Mouse (Mus musculus) layer of hippocampus, postnatal 36 days (tissue): Measurements from ENCODE around the gene Gm5916. TPM values are rescaled to one million over a fixed set of nuclear protein-coding genes. Genes with fewer than 3 reads are reported as not detected.

Experiments
- DNase-seq, 2 experiments: peaks; one replicate each; pipeline ENCODE4 v3.0.0; 2022
- total RNA-seq, 2 experiments: library from RNA; stranded (reverse); gene quantifications; 2 replicates each; pipeline ENCODE4 v1.2.3; 2021

The Gm5916 gene
- not detected for total RNA-seq

- no peak for DNase-seq
Measured at GRCm38 (mm10) chr9:36128679-36129078, at the start of gene Gm5916. TSS of gene Gm5916 (minus strand) at chr9:36128779.

Other genes with a start within 250 kb of the Gm5916 start
- gene 9230113P08Rik, start 220.4 kb downstream of the Gm5916 start, total RNA-seq = not detected